Mouse (Mus musculus) cerebellum, adult 9-11 months (tissue): ENCODE measurements around the gene Nipal4.
"Not testable (repeated sequence)": the region's sequence is repeated elsewhere in the genome, so short reads cannot be mapped to it uniquely, and the experiment has no call there.

Source experiments
- DNase-seq: peaks from one replicate; pipeline ENCODE4 v3.0.0; 2022

The Nipal4 gene

DNA sequence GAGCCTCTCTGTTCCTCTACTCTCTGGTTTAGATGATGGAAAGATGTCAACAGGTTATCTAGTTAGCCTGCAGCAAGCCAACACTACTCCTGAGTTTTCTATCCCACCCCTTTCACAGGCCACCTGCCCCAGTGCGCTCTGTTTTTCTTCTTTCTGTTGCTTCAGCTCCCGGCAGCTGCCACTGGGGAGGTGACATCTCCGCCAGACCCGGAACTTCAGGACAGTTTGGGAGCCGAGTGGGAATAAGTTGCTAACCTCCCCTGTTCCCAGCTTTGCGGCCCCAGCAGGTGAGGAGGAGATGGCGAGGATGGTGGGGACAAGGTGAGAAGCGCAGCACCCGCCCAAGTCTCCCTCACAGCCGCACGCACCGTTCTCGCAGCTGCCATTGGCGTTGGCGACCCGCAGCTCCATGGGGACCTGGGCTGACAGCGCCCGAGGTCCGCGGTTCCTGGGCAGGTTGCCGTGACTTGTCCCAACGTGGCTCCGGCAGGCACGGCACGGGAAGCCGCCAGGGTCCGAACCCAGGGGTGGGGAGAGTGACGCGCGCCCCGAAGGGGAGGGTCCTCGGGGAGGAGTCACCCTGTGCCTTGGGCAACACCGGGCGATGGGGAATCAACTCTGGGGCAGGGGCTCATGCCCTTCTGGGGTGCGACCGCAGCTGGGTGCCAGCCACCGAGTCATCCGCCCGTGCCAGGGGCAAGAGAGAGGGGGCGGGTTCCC lies at the start of gene Nipal4:
Gene Nipal4, minus strand, starts transcription at position 643 of the 720 bp plus-strand sequence.
- DNase-seq: no peak

DNA sequence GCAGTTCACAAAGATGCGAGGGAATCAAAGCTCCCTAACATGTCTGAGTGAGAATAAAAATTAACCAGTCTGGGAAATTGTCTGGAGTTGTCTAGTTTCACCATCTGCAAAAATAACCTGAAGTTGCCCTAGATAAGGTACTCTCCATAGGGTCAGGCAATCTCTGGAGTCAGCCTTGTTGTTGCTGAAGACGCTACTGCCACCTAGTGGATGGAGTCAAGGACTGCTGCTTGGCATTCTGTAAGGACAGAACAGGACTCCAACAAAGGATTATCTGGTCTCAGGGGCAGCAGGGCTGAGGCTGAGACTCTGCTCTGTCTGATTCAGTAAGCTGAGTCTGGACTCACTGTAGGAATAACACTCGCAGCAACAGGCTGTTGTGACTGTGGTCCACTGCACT lies 49.0 kb upstream of the Nipal4 start:
- DNase-seq: peak; percentile 68

DNA sequence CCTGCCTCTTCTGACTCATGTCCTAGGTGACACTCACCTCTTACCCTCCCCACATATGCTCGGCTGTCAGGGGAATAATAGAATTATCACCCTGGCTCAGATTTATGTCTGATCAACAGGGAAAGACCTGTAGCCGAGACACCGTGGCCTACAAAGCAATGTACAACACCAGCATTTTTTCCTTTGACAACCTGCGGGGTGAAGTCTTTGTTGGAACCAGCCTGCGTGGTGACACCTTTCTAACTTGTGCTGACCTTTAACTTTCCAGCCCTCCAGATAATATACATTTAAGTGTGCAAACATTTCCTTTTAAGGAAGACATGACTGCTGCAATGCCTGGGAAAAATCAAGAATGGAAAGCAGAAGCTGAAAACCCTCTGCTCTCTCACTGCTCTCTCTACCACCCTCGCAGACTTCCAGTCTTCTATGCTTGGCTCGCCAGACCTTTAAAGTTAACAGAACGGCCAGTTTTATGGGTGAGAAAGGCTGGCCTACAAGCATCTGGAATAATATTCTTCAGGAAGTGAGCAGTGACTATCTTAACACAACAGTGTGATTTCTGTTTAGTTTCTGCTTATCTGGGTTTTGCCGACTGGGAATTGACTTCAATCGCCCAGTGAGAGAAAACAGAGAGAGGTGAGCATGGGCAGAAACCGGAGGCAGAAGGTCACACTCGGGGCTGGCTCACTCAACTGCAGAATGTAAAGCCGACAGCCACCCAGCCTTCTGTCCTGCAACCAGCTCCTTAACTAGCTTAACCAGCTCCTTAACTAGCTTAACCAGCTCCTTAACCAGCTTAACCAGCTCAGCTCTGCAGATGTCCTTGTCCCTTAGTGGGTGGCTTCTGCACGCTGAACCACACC lies 48.3 kb upstream of the Nipal4 start:
- DNase-seq: no peak

DNA sequence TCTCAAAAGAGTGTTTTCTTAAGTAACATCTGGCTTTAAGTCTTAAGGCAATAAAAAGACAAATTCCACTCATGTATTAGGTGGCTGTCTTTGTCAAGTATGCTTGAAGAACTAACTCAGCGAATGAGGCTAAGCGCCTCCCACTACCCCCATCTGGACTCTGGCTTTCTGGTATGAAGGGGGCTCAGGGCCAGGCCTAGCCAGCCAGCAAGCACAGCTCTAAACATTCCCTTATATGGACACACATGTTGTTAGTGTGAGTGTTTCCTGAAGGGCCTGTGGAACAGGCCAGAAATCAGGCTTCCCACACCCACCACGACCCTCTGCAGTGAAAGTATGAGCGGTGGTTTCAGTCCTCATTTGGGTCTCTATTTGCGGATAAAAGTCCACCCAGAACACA lies 47.5 kb upstream of the Nipal4 start:
- no peak for DNase-seq

DNA sequence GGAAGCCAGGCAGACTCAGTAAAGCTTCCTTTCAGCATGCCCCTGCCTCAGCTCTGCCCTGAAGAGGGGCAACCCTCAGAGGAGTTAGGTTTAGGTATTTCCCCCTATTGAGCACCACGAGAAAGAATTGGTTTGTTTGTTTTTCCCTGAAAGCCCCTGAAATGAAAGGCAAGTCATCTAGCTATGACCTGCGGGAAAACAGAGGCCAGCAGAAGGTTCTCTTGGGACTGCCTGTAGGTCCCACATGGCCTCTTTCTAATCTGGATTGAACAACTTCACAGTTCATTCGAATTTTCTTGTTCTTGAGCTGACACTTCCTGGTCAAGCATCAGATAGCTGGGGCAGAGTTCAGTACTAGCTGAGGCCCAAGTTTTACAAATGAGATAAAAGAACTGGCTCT lies 45.5 kb upstream of the Nipal4 start:
- no peak for DNase-seq

DNA sequence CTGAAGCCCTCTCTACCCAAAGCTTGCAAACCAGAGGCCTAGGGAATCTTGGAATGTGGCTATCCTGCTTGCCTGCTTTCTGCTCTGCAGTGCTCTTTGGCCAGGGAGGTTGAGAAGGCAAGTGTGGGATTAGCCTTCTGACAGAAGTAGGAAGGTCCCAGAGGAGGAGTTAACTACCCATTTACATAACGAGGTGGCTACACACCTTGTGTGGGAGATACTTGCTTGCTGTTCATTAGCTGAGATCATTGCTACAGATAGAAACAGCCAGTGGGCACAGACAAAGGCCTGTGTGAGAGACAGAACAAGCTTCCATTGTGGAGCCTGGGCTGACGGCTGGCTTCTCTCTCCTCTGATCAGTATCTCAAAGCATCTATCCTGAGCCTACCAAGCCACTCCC lies 43.6 kb upstream of the Nipal4 start:
- no peak for DNase-seq

DNA sequence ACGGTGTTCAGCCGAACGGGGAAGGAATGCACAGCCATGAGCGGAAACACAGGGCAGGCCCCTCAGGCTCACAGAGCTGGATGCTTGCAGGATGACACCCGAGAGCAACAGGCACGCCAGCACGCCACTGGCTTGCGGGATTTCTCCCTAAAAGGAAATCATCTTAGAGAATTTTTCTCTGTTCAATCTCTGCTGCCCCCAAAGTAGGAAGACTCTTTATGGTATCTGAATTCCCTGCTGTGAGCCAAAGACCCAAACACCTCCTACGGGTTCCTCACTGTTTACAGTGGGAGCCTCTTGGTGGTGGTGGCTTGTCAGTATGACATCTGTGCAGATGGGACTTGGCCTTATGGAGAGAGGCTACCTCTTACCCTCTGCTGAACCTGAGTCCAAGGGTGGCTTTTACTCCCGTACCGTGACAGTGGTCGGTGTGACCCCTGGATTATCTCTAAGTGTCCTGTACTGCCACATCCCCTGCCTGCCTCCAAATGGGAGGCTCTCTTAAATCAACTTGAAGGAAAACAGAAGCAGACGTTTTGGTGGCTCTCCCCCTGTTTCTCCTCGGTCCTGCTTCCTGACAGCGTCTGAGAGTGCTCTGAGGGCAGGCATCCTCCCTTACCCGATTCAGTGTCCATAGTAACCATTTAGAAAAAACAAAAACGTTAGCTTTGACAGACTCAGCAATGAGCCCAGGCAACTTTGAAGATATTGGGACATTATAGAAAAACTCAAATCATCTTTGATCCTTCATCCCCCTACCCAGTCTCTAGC lies 39.5 kb upstream of the Nipal4 start:
- DNase-seq: no peak

DNA sequence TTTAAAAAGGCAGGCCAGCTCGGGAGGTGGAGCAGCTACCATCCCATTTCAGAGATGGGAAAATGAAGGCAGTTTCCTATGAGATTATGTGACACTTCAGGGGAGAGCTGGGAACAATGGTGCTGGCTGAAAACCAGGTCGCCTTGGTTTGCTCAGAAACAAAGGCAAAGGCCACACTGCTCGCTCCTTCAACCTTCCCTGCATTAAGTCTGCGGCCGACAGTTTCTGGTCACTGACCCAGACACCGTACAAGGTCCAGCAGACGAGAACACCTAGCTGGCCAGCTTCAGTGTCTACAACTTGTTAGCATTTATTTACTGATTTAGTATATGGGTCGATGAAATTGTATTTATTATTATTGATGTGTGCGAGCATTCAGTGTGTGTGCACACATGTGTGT lies 38.5 kb upstream of the Nipal4 start:
- DNase-seq: no peak

DNA sequence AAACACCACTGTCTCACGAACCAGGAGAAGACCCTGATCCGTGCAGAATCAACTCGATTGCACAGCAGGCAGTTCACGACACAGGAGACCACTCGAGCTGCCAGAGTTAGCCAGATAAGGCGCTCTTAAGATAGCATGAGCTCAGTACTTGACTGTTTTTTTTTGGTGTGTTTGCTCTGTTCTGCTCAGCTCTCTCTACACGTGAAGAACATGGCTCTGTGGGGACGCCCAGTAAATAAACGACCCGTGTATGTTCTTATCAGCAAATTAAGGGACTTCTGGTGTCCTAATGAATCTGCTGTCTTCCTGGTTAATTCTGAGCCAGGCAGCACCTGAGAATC lies 36.2 kb upstream of the Nipal4 start:
- DNase-seq: no peak

DNA sequence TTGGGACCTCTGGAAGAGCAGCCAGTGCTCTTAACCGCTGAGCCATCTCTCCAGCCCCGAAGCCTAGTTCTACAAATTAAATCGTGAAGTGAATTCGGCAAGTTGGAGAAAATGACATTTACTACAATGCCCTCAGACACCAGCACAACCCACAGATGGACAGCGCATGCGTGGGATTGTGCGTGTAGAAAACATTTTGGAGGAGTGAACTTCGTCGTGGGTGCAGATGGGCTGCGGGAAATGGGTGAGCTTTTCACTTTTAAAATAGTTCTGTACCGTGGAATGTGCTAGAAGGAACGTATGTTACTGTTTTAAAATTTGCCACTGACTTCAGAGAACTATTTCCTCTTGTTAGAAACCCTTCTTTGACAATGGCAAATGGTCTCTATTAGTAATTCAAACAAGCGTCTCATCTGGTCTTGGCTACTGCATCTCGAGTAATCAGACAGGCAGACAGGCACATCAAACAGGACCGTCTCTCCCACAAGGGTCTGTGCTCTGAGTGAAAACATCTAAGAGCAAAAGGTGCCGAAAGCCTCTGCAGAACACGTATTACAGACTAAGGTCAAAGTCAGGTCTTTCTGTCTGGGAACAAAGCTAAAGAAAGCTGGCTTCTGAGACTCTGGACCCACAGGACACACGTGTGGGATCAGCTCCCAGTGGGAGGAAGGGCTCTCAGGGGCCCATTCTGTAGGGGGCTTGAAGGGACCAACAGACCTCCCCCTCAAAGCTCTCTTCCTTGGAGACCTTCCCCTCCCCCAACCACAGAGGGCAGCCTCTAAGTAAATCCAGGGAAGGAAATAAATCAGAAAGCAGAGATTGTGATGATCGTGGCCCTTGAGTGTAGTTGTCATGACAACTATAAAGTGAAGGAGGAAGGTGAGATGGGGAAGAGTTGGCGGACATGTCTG lies 35.6 kb upstream of the Nipal4 start:
- DNase-seq: no peak

DNA sequence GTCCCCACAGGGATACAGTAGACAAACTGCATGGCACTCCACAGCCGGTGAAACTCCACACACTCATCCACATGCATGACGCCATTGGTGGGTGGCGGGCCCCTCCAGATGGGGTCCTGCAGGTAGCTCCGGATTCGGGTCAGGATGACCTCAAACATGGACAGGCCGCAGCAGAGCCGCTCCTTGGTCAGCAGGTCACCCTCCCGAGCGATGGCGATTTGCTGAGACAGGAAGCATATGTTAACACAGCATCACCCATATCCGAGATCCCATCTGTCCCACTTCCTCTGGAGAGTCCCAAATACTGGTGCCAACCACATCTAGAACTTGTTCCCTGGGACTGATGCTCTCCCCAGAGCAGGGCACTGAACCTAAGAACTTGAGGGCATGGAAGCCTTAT lies 34.4 kb upstream of the Nipal4 start:
- peak; percentile 65 for DNase-seq

DNA sequence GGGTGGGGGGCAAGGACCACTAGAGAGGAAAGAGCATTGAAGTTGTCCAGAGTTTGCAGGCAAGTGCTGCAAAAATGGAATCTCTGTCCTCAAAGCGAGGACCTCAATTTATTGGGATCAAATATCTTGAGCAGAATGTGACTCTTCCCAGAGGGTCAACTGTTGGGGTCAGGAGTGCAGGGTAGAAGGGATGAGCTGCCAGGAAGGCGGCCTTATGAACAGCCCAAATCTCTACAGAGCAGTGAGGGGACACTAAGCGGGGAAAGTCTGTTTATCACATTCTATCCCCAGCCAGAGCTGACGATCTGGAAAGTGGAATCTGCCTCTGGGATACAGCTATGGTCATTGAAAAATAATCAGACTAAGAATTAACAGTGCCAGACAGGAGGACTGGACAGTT lies 27.9 kb upstream of the Nipal4 start:
- DNase-seq: no peak

DNA sequence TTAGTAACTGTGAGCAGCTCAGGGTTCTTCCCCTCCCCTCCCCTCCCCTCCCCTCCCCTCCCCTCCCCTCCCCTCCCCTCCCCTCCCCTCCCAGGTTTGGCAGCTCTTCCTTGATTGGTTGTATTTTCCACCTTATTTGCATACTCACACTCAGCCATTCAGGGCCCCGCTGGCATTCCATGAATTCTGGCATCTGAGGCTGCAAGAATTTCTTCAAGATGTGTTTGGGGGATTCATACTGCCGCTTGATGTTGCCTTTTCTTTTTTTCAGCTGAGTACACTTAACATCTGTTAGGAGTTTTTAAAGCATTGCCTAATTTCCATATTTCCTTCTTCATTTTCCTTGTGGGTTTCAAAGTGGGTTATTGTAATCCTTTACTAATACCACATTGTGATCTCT lies 22.0 kb upstream of the Nipal4 start:
- no peak for DNase-seq

DNA sequence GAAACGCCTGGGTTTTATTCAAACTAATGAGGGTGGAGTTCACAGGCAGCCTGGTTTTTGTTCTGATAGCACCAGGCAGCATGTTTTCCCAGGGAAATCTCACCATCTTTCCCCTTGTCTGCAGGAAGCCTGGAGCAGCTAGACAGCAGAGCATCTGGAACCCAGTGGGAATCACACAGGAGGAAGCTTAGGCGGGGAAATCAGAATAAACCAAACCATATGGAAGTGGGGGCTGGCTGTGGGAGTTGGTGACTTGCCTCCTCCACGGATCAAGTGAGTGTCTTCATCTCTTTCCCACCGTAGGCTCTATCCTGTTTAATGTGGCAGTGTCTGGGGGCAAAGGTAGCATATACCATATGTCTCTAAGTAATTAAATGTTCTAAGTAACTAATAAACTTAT lies 19.2 kb upstream of the Nipal4 start:
- DNase-seq: peak; percentile 43

DNA sequence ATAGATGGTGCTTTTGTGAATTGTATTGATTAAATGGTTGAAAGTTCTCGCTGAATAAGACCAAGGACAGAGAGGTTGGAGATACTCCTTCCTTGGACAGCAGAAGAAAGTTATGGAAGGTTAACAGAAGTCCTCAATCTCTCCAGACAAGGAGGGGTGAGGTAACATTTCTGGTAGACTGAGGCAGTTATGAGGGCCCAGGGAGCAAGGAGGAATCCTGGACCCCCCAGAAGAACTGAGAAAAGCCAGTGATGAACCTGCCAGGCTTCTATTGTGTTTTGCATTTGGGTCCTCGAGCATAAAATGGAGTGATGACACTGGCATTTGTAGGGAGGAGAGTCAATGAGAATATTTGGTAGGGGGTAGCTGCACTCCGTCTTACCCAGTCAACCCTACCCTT lies 18.6 kb upstream of the Nipal4 start:
- no peak for DNase-seq

DNA sequence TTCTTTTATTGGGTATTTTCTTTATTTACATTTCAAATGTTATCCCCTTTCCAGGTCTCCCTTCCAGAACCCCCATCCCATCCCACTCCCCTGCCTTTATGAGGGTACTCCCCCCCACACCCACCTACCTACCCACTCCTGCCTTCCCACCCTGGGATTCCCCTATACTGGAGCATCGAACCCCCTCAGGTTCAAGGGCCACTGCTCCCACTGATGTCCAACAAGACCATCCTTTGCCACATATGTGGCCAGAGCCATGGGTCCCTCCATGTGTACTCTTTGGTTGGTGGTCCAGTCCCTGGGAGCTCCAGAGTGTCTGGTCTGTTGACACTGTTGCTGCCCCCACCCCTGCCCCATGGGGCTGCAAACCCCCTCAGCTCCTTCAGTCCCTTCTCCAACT lies 15.7 kb upstream of the Nipal4 start:
- not testable (repeated sequence) for DNase-seq

DNA sequence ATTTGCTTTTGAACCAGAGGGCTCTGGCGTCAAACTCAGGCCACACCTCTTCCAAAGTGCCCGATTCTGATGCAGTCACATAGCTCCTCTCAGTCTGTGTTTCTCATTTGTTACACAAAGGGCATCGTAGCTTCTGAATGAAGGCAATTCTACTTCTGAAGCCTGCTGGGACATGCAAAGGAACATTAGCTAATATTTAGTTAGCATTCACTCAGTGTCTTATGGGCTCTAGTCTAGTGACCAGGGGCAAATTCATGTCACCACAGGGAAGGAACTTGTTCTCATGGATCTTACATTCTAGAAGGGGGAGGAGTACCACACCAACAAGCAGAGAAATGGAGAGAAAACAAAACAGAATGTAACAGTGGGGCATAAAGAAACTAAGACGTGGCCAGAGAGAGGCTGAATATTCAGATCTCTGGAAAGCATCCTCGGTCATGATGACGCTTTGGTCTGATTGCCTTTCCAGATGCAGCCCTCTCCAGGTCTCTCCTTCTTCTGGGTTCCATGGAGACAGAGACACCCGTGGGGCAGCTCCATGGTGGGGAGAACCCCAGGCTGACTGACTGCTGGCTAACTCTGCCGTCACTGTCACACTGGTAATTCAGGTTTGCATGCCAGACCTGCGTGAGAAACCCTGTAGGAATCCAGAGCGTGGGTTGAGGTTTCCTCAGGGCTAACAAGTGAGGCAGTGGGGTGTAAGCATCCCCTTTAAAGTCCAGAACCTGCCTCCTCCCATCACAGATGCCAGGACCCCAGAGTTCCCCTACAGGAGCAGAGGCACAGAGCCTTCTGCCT lies 11.1 kb upstream of the Nipal4 start:
- no peak for DNase-seq

DNA sequence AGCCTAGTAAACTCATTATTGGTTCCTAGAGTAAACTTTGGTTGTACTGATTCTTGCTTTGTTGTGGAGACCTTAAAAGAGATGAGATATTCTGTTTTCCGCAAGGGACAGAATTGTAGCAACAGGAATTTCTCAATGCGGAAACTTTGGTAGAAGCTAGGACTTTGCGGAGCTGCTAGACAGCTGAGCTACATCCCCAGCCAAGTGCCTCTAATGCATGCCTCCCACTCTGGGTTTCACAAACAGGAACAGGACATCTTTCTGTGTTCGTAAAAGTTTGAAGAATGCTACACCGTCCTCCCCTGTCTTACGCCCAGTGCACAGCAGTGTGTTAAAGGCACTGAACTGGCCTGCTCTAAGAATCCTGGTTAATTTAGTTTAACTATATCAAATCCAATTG lies 9.8 kb upstream of the Nipal4 start:
- DNase-seq: no peak

DNA sequence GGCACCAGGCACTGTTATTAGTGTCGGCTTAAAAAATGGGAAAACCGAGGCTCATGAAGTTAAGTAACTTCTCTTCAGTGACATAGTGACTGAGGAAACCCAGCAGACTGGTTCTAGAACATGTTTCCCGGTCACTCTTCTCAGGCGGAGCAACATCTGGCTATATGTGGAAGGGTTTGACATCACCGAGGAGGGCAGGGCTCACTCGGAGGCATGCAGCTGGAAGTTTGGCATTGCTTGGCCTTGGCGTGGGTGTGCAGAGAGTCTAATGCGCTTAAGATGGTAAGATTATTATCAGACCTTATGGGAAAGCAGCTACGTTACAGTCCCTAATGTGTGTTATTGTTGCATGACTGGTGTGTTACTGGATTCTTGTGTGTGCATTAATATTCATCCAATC lies 5.8 kb upstream of the Nipal4 start:
- no peak for DNase-seq

DNA sequence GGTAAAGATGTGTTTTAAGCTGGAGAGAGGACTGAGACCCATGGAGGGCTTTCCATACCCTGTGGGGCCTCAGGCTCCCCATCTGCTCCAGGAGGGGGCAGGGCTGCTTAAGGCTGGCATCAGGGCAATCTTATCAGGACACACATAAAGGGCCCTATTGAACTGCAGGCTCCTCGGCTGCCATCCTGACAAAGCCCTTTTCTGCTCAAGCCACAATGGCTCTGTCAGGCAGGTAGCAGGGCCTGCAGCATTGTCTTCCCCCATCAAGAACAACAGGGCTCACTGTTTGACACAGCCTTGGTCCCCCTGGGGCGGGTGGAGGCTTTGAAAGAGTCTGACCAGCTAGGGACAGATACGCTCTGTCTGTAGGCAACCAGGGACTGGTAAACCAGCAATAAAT lies 3.6 kb upstream of the Nipal4 start:
- DNase-seq: peak; percentile 26

DNA sequence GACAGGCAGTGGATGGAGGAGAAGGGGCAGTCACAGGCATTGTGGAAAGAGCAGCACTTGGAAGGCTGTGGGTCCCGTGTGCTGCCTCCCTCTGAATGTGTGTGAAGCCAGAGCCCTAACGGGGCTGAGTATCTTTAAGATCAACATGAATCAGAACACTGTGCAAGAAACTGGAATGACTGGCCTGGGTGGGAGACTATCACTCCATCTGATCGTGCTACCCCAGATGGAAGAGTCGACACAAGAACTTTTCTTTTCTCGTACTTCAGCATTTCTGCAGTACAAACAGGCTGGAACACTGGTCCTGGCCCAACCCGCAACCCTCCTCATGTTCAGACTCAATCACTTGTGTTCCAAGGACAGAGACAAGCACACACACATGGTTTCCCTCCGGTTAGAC lies 2.2 kb upstream of the Nipal4 start:
- no peak for DNase-seq

DNA sequence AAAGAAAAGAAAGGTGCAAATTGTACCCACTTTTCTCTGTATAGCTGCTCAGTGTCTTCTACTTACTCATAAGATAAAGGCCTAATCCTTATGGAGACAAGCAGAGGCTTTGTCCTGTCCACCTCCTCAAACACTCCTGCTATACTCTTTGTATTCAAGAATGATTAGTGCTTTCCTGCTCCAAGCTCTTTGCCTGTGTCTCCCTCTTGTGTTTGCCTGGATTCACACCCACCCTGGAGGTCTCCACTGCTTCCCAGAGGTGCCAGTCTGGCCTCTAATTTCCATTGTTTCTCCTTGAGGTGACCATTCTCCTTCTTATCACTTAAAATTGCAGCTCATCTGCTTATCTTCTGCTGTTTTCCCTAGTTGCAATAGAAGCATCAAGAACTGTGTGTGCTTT lies 8.8 kb downstream of the Nipal4 start:
- DNase-seq: no peak
